Mouse (Mus musculus) forebrain, postnatal 0 days (tissue): ENCODE results near the gene Kcna3. TPM values are rescaled to one million over a fixed set of nuclear protein-coding genes. Genes with fewer than 3 reads are reported as not detected.

Experiments used
- ATAC-seq: fragments of 200-750 bp; cut with Nextera tagmentation; 2 replicates; pipeline ENCODE4 v1.8.0; 2017; ENCODE audit warnings: mild to moderate bottlenecking, moderate library complexity
- DNase-seq: peaks from one replicate; pipeline ENCODE4 v3.0.0-alpha.2; 2015
- H3K27ac ChIP-seq: fragments of 300-500 bp; sonication (generic); 2 replicates; pipeline ENCODE4 v1.5.1; 2014; ENCODE audit warnings: low read depth, mild to moderate bottlenecking, antibody characterized with exemption, low read length, moderate library complexity, mixed read lengths
- H3K27me3 ChIP-seq: fragments of 300-500 bp; sonication (generic); 2 replicates; pipeline ENCODE4 v1.6.1; 2014; ENCODE audit warnings: mild to moderate bottlenecking, low read length, mixed read lengths; ENCODE audit not compliant: insufficient read depth
- H3K36me3 ChIP-seq: fragments of 300-500 bp; sonication (generic); 2 replicates; pipeline ENCODE4 v1.6.1; 2014; ENCODE audit warnings: mild to moderate bottlenecking, moderate library complexity; ENCODE audit not compliant: insufficient read depth
- H3K4me1 ChIP-seq: fragments of 300-500 bp; sonication (generic); 2 replicates; pipeline ENCODE4 v1.6.1; 2014; ENCODE audit warnings: antibody characterized with exemption; ENCODE audit not compliant: insufficient read depth
- H3K4me2 ChIP-seq: fragments of 300-500 bp; sonication (generic); 2 replicates; pipeline ENCODE4 v1.6.1; 2014; ENCODE audit warnings: low read depth, mild to moderate bottlenecking, moderate library complexity
- H3K4me3 ChIP-seq: fragments of 300-500 bp; sonication (generic); 2 replicates; pipeline ENCODE4 v1.5.1; 2014; ENCODE audit warnings: low read depth, low read length, mixed read lengths
- H3K9ac ChIP-seq: fragments of 300-500 bp; sonication (generic); 2 replicates; pipeline ENCODE4 v1.6.1; 2014; ENCODE audit warnings: mild to moderate bottlenecking
- H3K9me3 ChIP-seq: fragments of 300-500 bp; sonication (generic); 2 replicates; pipeline ENCODE4 v1.6.1; 2016; ENCODE audit warnings: low read length
- CTCF ChIP-seq: sonication (generic); IDR thresholded peaks from 2 replicates; pipeline ENCODE4 v1.5.1; 2016; ENCODE audit warnings: antibody characterized with exemption, control low read depth, low read depth
- WGBS: fragments of 180-500 bp; shearing (Covaris S2); extraction: QIAGEN DNeasy Blood & Tissue Kit; methylation state at CpG from one replicate; pipeline ENCODE4 v1.1.7; 2014; 5-methylcytosine and 5-hydroxymethylcytosine counted together
- polyA plus RNA-seq: library from polyadenylated mRNA; unstranded; fragments of >200 nt; fragmentation: Nextera tagmentation; extraction: Ambion mirVana; gene quantifications from 2 replicates; pipeline ENCODE4 v1.2.1, GENCODE M21; 2015
- total RNA-seq: library from RNA; depleted of rRNA; stranded (reverse); fragments of >200 nt; gene quantifications from 2 replicates; pipeline ENCODE4 v1.2.3, GENCODE M21; 2014

The Kcna3 gene
- total and polyA plus RNA-seq, 2 experiments from 2014 or later, result 13.9 to 34.7 TPM

GRCm38 (mm10) chr3:107062771-107063170 lies 26.8 kb downstream of the Kcna3 start:
- no peak for DNase-seq
- no peak overlapping the region for H3K27ac ChIP-seq

GRCm38 (mm10) chr3:107065510-107066095 lies 29.6 kb downstream of the Kcna3 start:
- ATAC-seq (peak; percentile 76), DNase-seq (peak; percentile 72)
- Histone ChIP-seq H3K4me2 (peak overlapping the region; percentile 25), H3K4me1 (peaks cover 19% of the 10 kb centered on the region), H3K27me3 (no peaks in the 10 kb centered on the region), H3K4me3 (no peak overlapping the region), H3K9ac (no peak overlapping the region), H3K36me3 (no peaks in the 10 kb centered on the region), H3K9me3 (no peaks in the 10 kb centered on the region), H3K27ac (peak overlapping the region; percentile 83)
- WGBS, result 25% methylated on average over 6 of the region's 6 CpGs
- TF ChIP-seq CTCF, result no peak

More at GRCm38 (mm10) chr3:107062771-107063170, 26.8 kb downstream of the Kcna3 start:
- Histone ChIP-seq H3K4me1 (peaks cover 18% of the 10 kb centered on the region), H3K9ac (no peak overlapping the region), H3K4me3 (no peak overlapping the region), H3K9me3 (no peaks in the 10 kb centered on the region), H3K4me2 (no peak overlapping the region), H3K27me3 (no peaks in the 10 kb centered on the region), H3K36me3 (no peaks in the 10 kb centered on the region)
- ATAC-seq, result no peak
- TF ChIP-seq CTCF, result no peak
- 65% methylated on average over 1 of the region's 1 CpGs for WGBS

- TF ChIP-seq CTCF, result no peak
- H3K9me3 ChIP-seq, result no peaks in the 10 kb centered on the region
- ATAC-seq, result peak; percentile 89
- peak overlapping the region; percentile 25; the same call in 1 of the 2 replicates for H3K4me2 ChIP-seq
- WGBS, result 24% methylated on average over 7 of the region's 7 CpGs
- H3K36me3 ChIP-seq, result no peaks in the 10 kb centered on the region
- H3K4me3 ChIP-seq, result no peak overlapping the region
- peak overlapping the region; percentile 83 for H3K27ac ChIP-seq
- DNase-seq, result peak; percentile 74
- H3K9ac ChIP-seq, result no peak overlapping the region
- H3K27me3 ChIP-seq, result no peaks in the 10 kb centered on the region
- peaks cover 19% of the 10 kb centered on the region for H3K4me1 ChIP-seq
These were observed 30.3 kb downstream of the Kcna3 start for GRCm38 (mm10) chr3:107066165-107066850.

GRCm38 (mm10) chr3:107067245-107067644 lies 31.3 kb downstream of the Kcna3 start:
- H3K9ac ChIP-seq, result no peak overlapping the region
- peaks cover 19% of the 10 kb centered on the region for H3K4me1 ChIP-seq
- no peaks in the 10 kb centered on the region for H3K9me3 ChIP-seq
- H3K27me3 ChIP-seq, result no peaks in the 10 kb centered on the region
- H3K36me3 ChIP-seq, result no peaks in the 10 kb centered on the region
- no peak overlapping the region for H3K4me2 ChIP-seq
- no peak for TF ChIP-seq CTCF
- DNase-seq, result no peak
- H3K27ac ChIP-seq, result peak overlapping the region; percentile 73; the same call in 1 of the 2 replicates
- H3K4me3 ChIP-seq, result no peak overlapping the region
- no peak for ATAC-seq
- WGBS, result 49% methylated on average over 6 of the region's 6 CpGs

DNA sequence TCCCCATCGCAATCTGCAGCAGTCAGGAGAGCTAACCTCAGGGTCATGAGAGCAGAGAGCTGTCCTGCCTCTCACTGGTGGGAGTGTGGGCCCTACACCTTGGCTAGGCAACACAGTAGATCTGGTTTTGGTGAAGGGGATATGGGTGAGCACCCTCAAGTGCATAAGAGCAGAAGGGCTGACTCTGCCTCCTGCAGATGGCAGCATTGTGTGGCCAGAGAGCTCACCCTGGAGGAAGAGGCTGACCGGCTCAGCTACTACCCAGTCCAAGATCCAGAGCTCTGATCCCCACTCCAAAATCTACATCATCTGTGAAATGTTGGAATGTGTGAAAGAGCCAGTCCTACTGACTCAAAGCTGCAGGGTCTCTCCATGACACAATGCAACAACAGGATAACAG lies 37.9 kb downstream of the Kcna3 start:
- Histone ChIP-seq H3K4me1 (no peaks in the 10 kb centered on the region), H3K9me3 (no peaks in the 10 kb centered on the region), H3K36me3 (no peaks in the 10 kb centered on the region), H3K4me3 (no peak overlapping the region), H3K4me2 (no peak overlapping the region), H3K27ac (no peak overlapping the region), H3K27me3 (no peaks in the 10 kb centered on the region), H3K9ac (no peak overlapping the region)
- no peak for ATAC-seq
- TF ChIP-seq CTCF, result no peak
- DNase-seq, result no peak
- WGBS, result 72% methylated on average over 2 of the region's 2 CpGs

DNA sequence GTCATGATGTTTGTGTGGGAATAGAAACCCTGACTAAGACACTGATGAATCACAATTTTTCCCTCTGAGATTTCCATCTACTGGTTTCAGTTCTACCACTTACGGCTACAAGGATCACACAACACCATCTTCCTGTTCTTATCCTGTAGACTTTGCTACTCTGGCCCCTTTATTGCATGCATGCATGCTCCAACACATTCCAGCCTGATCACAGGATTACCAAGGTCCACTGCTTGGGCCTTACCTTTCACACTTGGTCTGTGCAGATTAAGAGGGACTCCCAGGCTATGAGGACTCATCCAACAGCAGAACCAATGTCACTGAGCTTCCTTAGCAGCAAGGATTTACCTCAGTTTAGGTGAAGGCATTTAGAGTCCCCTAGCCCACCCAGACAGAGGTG lies 39.7 kb downstream of the Kcna3 start:
- no peak overlapping the region for H3K27ac ChIP-seq
- no peaks in the 10 kb centered on the region for H3K36me3 ChIP-seq
- ATAC-seq (no peak), DNase-seq (no peak)
- no peak for TF ChIP-seq CTCF
- H3K9ac ChIP-seq, result no peak overlapping the region
- WGBS, result 94% methylated on average over 1 of the region's 1 CpGs
- no peak overlapping the region for H3K4me2 ChIP-seq
- no peak overlapping the region for H3K4me3 ChIP-seq
- H3K9me3 ChIP-seq, result no peaks in the 10 kb centered on the region
- H3K4me1 ChIP-seq, result no peaks in the 10 kb centered on the region
- no peaks in the 10 kb centered on the region for H3K27me3 ChIP-seq

GRCm38 (mm10) chr3:107076658-107077057 lies 40.7 kb downstream of the Kcna3 start:
- no peak overlapping the region for H3K27ac ChIP-seq
- no peaks in the 10 kb centered on the region for H3K4me1 ChIP-seq
- WGBS, result 87% methylated on average over 3 of the region's 3 CpGs
- no peak overlapping the region for H3K4me3 ChIP-seq
- TF ChIP-seq CTCF, result no peak
- no peaks in the 10 kb centered on the region for H3K36me3 ChIP-seq
- H3K9me3 ChIP-seq, result no peaks in the 10 kb centered on the region
- DNase-seq (no peak), ATAC-seq (no peak)
- no peak overlapping the region for H3K9ac ChIP-seq
- no peaks in the 10 kb centered on the region for H3K27me3 ChIP-seq
- no peak overlapping the region for H3K4me2 ChIP-seq
